Comparison of ENCODE assay signal across 11 mouse cellular contexts in genomic region chr4:119082740-119083231, GRCm38 (mm10). TPM values are rescaled to one million over a fixed set of nuclear protein-coding genes. Genes with fewer than 3 reads are reported as not detected.
DNase-seq lines count a peak whose midpoint lies in the region; ATAC-seq and TF ChIP-seq lines count a peak whose summit lies in the region.
"Had no signal": no experiment of that assay in that cellular context is flagged by ENCODE, and none has a peak within 500 bp of the region (broad histone marks: within the 10 kb centered on the region; RNA-seq: fewer than 3 reads in every experiment).

No protein-coding gene starts in this region.

- H3K9ac ChIP-seq in forebrain, embryonic 13.5 days: no peak overlapping the region
- no peak overlapping the region for H3K9ac ChIP-seq in forebrain, embryonic 12.5 days
- no peak overlapping the region for H3K9ac ChIP-seq in liver, embryonic 12.5 days
- no peak overlapping the region for H3K9ac ChIP-seq in liver, embryonic 11.5 days (ENCODE audit: low read depth, low read length)
- no peak overlapping the region for H3K9ac ChIP-seq in ES-E14 (ENCODE audit: insufficient read depth, low read depth, low read length, poor library complexity, severe bottlenecking)
- no peak overlapping the region for H3K9ac ChIP-seq in forebrain, postnatal 0 days
- H3K9ac ChIP-seq: kidney, embryonic 15.5 days had no signal

- H3K9me3 ChIP-seq in forebrain, embryonic 13.5 days (replicated peaks): no peaks in the 10 kb centered on the region; the same call in 1 of the 2 replicates
- no peaks in the 10 kb centered on the region for H3K9me3 ChIP-seq in forebrain, embryonic 12.5 days
- H3K9me3 ChIP-seq in liver, embryonic 12.5 days (replicated peaks): no peaks in the 10 kb centered on the region
- no peaks in the 10 kb centered on the region for H3K9me3 ChIP-seq in liver, embryonic 11.5 days (ENCODE audit: control insufficient read depth, low read length)
- H3K9me3 ChIP-seq in ES-E14 (ENCODE audit: control insufficient read depth, insufficient read depth, low read depth, low read length): no peaks in the 10 kb centered on the region
- H3K9me3 ChIP-seq in forebrain, postnatal 0 days (ENCODE audit: low read length): no peaks in the 10 kb centered on the region
- H3K9me3 ChIP-seq: kidney, embryonic 15.5 days had no signal

- H3K27ac ChIP-seq in forebrain, embryonic 13.5 days: peak overlapping the region; percentile 40; the same call in 1 of the 2 replicates
- no peak overlapping the region for H3K27ac ChIP-seq in forebrain, embryonic 12.5 days
- peak overlapping the region; percentile 29; the same call in 1 of the 2 replicates for H3K27ac ChIP-seq in liver, embryonic 12.5 days
- no peak overlapping the region for H3K27ac ChIP-seq in liver, embryonic 11.5 days (ENCODE audit: low read depth, low read length)
- H3K27ac ChIP-seq in ES-E14 (ENCODE audit: insufficient read depth, low read depth, low read length, poor library complexity, severe bottlenecking): no peak overlapping the region
- no peak overlapping the region for H3K27ac ChIP-seq in forebrain, postnatal 0 days (ENCODE audit: low read depth, low read length)
- H3K27ac ChIP-seq: kidney, embryonic 15.5 days had no signal

- H3K36me3 ChIP-seq in forebrain, embryonic 13.5 days (ENCODE audit: poor library complexity, severe bottlenecking): no peaks in the 10 kb centered on the region
- H3K36me3 ChIP-seq in forebrain, embryonic 12.5 days (replicated peaks): no peaks in the 10 kb centered on the region
- H3K36me3 ChIP-seq in liver, embryonic 12.5 days: no peaks in the 10 kb centered on the region
- H3K36me3 ChIP-seq in liver, embryonic 11.5 days (ENCODE audit: control insufficient read depth, insufficient read depth, low read length): no peaks in the 10 kb centered on the region
- no peaks in the 10 kb centered on the region for H3K36me3 ChIP-seq in ES-E14 (ENCODE audit: control insufficient read depth, insufficient read depth, low read length, poor library complexity, severe bottlenecking)
- H3K36me3 ChIP-seq in forebrain, postnatal 0 days (ENCODE audit: insufficient read depth): no peaks in the 10 kb centered on the region
- H3K36me3 ChIP-seq: kidney, embryonic 15.5 days had no signal

- H3K27me3 ChIP-seq in forebrain, embryonic 13.5 days: no peaks in the 10 kb centered on the region
- H3K27me3 ChIP-seq in forebrain, embryonic 12.5 days: no peaks in the 10 kb centered on the region
- peaks cover 11% of the 10 kb centered on the region for H3K27me3 ChIP-seq in liver, embryonic 12.5 days (replicated peaks)
- H3K27me3 ChIP-seq in liver, embryonic 11.5 days (replicated peaks; ENCODE audit: control insufficient read depth, insufficient read depth, low read length): no peaks in the 10 kb centered on the region
- no peaks in the 10 kb centered on the region for H3K27me3 ChIP-seq in forebrain, postnatal 0 days (ENCODE audit: insufficient read depth, low read length)
- H3K27me3 ChIP-seq: kidney, embryonic 15.5 days had no signal

- peaks cover 7% of the 10 kb centered on the region; the same call in 1 of the 2 replicates for H3K4me1 ChIP-seq in forebrain, embryonic 13.5 days
- H3K4me1 ChIP-seq in forebrain, embryonic 12.5 days: peaks cover 5% of the 10 kb centered on the region; the same call in 1 of the 2 replicates
- H3K4me1 ChIP-seq in liver, embryonic 12.5 days: peaks cover 22% of the 10 kb centered on the region
- H3K4me1 ChIP-seq in liver, embryonic 11.5 days (replicated peaks; ENCODE audit: control insufficient read depth, insufficient read depth, low read length): peaks cover 2% of the 10 kb centered on the region; the same call in 1 of the 2 replicates
- peaks cover 1 to 12% of the 10 kb centered on the region in 2 experiments; a peak in 2 of 4 replicates for H3K4me1 ChIP-seq in ES-E14 (ENCODE audit: control insufficient read depth in 2 of 2, insufficient read depth in 2 of 2, low read length in 2 of 2, poor library complexity in 1 of 2)
- peaks cover 5% of the 10 kb centered on the region; the same call in 1 of the 2 replicates for H3K4me1 ChIP-seq in forebrain, postnatal 0 days (ENCODE audit: insufficient read depth)

- no peak for TF ChIP-seq CTCF in forebrain, postnatal 0 days (IDR thresholded peaks at IDR 0.05; ENCODE audit: low read depth)

- no peak for DNase-seq in liver, embryonic 11.5 days (ENCODE audit: low spot score)
- no peak for DNase-seq in ES-E14 (ENCODE audit: low read depth, low spot score)
- peak; percentile 75 for DNase-seq in forebrain, postnatal 0 days
- no peak for DNase-seq in spleen, adult 12 weeks (ENCODE audit: low spot score)
- no peak for DNase-seq in cerebellum, adult 8-10 months
- DNase-seq: heart, postnatal 14 days; thymus, postnatal 4 days had no signal

- H3K4me2 ChIP-seq in forebrain, embryonic 13.5 days: no peak overlapping the region
- H3K4me2 ChIP-seq in forebrain, embryonic 12.5 days: no peak overlapping the region
- H3K4me2 ChIP-seq in liver, embryonic 12.5 days: no peak overlapping the region
- no peak overlapping the region for H3K4me2 ChIP-seq in liver, embryonic 11.5 days
- H3K4me2 ChIP-seq in forebrain, postnatal 0 days (ENCODE audit: low read depth): no peak overlapping the region
- H3K4me2 ChIP-seq: kidney, embryonic 15.5 days had no signal

- 56% methylated on average over 3 of the region's 3 CpGs for WGBS in forebrain, embryonic 13.5 days
- 80% methylated on average over 3 of the region's 3 CpGs for WGBS in forebrain, embryonic 12.5 days
- WGBS in liver, embryonic 12.5 days (ENCODE audit: insufficient replicate concordance): 26% methylated on average over 3 of the region's 3 CpGs
- 33% methylated on average over 3 of the region's 3 CpGs for WGBS in liver, embryonic 11.5 days
- 31% methylated on average over 3 of the region's 3 CpGs for WGBS in forebrain, postnatal 0 days

- ATAC-seq in forebrain, embryonic 13.5 days: peak; percentile 58; the same call in 1 of the 2 replicates
- no peak for ATAC-seq in forebrain, embryonic 12.5 days (ENCODE audit: low FRiP score)
- no peak for ATAC-seq in liver, embryonic 12.5 days
- no peak for ATAC-seq in liver, embryonic 11.5 days (replicated peaks; ENCODE audit: low FRiP score)
- ATAC-seq in forebrain, postnatal 0 days: peak; percentile 69

- in situ Hi-C loops in ES-E14 (cut with MboI; ENCODE audit: low sequenced_read_pairs in 2 of 2, unreplicated experiment in 2 of 2): no loop called here

- no peak overlapping the region for H3K4me3 ChIP-seq in forebrain, embryonic 13.5 days
- no peak overlapping the region for H3K4me3 ChIP-seq in forebrain, embryonic 12.5 days (replicated peaks)
- no peak overlapping the region for H3K4me3 ChIP-seq in liver, embryonic 12.5 days
- H3K4me3 ChIP-seq in liver, embryonic 11.5 days (ENCODE audit: low read depth, low read length): no peak overlapping the region
- H3K4me3 ChIP-seq in ES-E14 (ENCODE audit: insufficient read depth in 1 of 2, low read depth in 1 of 2, low read length in 2 of 2, poor library complexity in 1 of 2, severe bottlenecking in 1 of 2): no peak overlapping the region
- no peak overlapping the region for H3K4me3 ChIP-seq in forebrain, postnatal 0 days (ENCODE audit: low read depth, low read length)
- H3K4me3 ChIP-seq: kidney, embryonic 15.5 days had no signal

TF ChIP-seq in ES-E14, 5 proteins besides CTCF, POLR2A, EP300 and RAD21:
- TF ChIP-seq MAFK (IDR thresholded peaks at IDR 0.05; ENCODE audit: insufficient read depth, low read depth, low read length) (peak; percentile 62; the same call in 1 of the 2 replicates), ZNF384 (IDR thresholded peaks at IDR 0.05; ENCODE audit: low read depth, low read length) (no peak), HCFC1 (IDR thresholded peaks at IDR 0.05; ENCODE audit: borderline replicate concordance, insufficient read depth, low read length) (no peak)

RNA-seq across cellular contexts. Expression of gene Slc2a1, which starts 25.7 kb away (rescaled TPM):
- polyA plus RNA-seq in forebrain, embryonic 13.5 days (2015; fragmentation: Nextera tagmentation; extraction: Ambion mirVana): 95.4 and 96.2 TPM in 2 replicates
- polyA plus RNA-seq in forebrain, embryonic 12.5 days (2016; fragmentation: Nextera tagmentation; extraction: Ambion mirVana): 110 and 113 TPM in 2 replicates
- polyA plus RNA-seq in liver, embryonic 12.5 days (2016; fragmentation: Nextera tagmentation; extraction: Ambion mirVana): 309 TPM in 2 replicates
- 150 and 153 TPM in 2 replicates for polyA plus RNA-seq in liver, embryonic 11.5 days (2014; fragmentation: Nextera tagmentation; extraction: Ambion mirVana)
- total RNA-seq in ES-E14 (2012; rRNA removed): 526 and 1,358 TPM in 2 replicates
- total RNA-seq in forebrain, postnatal 0 days (2014; rRNA removed): 53.6 and 64.8 TPM in 2 replicates
- polyA plus RNA-seq in forebrain, postnatal 0 days (2015; fragmentation: Nextera tagmentation; extraction: Ambion mirVana): 41.4 and 43.1 TPM in 2 replicates

Comparison
In these comparisons a context has a peak if more than half of its experiments do, and no peak if none do; other contexts are left out.
1. ATAC-seq: peak in forebrain, embryonic 13.5 days (single experiment) and forebrain, postnatal 0 days (single experiment); none in forebrain, embryonic 12.5 days (single experiment), liver, embryonic 12.5 days (single experiment) and liver, embryonic 11.5 days (single experiment).
2. H3K27ac ChIP-seq: peak in forebrain, embryonic 13.5 days (single experiment) and liver, embryonic 12.5 days (single experiment); none in forebrain, embryonic 12.5 days (single experiment), liver, embryonic 11.5 days (single experiment), ES-E14 (single experiment) and forebrain, postnatal 0 days (single experiment).